Mouse (Mus musculus): ENCODE data around the gene Nup50.

- TF ChIP-seq CTCF (IDR thresholded peaks at IDR 0.05; ENCODE audit: extremely low read depth, insufficient read depth, insufficient read length, insufficient replicate concordance) (no peak), POLR2A (IDR thresholded peaks at IDR 0.05; ENCODE audit: low read depth, low read length) (no peak)
These were observed 58.5 kb downstream of the Nup50 start for GRCm38 (mm10) chr15:84981609-84982313.

Data from spleen, adult 2 months (tissue).